Mouse (Mus musculus): ENCODE data around the gene Cbx4. TPM values are rescaled to one million over a fixed set of nuclear protein-coding genes. Genes with fewer than 3 reads are reported as not detected.
A peak's percentile ranks its signal among the peaks of the same experiment; 100 is the strongest.

The Cbx4 gene
- polyA plus RNA-seq, 1 experiment from 2014 or later: 7.7 TPM

DNA sequence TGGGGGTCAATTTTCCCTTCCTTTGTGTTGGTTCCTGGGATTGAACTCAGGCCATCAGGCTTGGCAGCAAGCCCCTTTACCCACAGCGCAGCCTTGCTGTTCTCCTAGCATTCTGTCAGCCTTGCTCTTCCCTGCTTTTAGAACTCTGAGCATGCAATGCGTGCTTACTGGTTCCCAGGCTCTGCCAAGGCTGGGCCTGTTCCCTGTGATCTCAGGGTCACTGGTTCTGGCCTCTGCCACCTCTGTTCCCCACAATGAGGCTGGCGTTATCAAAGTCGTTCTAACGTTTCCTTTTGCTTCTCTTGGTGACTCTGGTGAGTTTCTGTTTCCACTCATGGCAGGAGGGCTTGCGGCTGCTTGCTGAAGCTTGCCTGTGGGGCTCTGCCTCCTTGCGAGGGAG is 31.9 kb upstream of the Cbx4 start:
- H3K4me1 ChIP-seq (ENCODE audit: control insufficient read depth, insufficient read depth, low read length): peaks cover 14% of the 10 kb centered on the region
- no peak overlapping the region for H3K4me3 ChIP-seq (ENCODE audit: low read depth, low read length)
- 57% methylated on average over 7 of the region's 7 CpGs for WGBS (ENCODE audit: insufficient replicate concordance)
- ATAC-seq (replicated peaks; ENCODE audit: insufficient number of reproducible peaks, low FRiP score, low TSS enrichment): no peak
- H3K27me3 ChIP-seq (ENCODE audit: control insufficient read depth, insufficient read depth, low read length): peaks cover 8% of the 10 kb centered on the region
- H3K27ac ChIP-seq (ENCODE audit: low read depth, low read length): no peak overlapping the region
- no peak overlapping the region for H3K9ac ChIP-seq (ENCODE audit: low read depth, low read length)
- H3K4me2 ChIP-seq: no peak overlapping the region
- H3K9me3 ChIP-seq (replicated peaks; ENCODE audit: control insufficient read depth, low read length): no peaks in the 10 kb centered on the region
- H3K36me3 ChIP-seq (ENCODE audit: control insufficient read depth, insufficient read depth, low read length): no peaks in the 10 kb centered on the region

DNA sequence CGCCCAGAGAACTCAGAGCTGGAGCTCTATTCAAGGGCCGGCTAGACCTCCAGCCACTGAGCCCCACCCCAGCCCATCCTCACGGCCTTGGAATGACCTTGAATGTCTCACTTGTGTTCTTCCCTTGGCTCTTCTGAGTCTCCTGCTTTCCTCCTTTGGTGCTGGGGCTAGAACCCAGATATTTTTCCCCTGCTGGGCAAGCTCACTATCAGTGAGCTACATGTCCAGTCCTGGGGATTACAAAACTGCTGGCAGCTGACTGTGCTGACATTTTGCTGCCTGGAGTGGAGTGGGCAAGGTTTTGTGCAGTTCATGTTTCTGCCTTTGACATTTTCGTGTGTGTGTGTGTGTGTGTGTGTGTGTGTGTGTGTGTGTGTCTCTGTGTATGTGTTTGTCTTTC is 31.0 kb upstream of the Cbx4 start:
- H3K4me2 ChIP-seq: no peak overlapping the region
- ATAC-seq (replicated peaks; ENCODE audit: insufficient number of reproducible peaks, low FRiP score, low TSS enrichment): no peak
- no peak overlapping the region for H3K27ac ChIP-seq (ENCODE audit: low read depth, low read length)
- H3K4me1 ChIP-seq (ENCODE audit: control insufficient read depth, insufficient read depth, low read length): peaks cover 14% of the 10 kb centered on the region
- WGBS (ENCODE audit: insufficient replicate concordance): 58% methylated on average over 4 of the region's 4 CpGs
- H3K9me3 ChIP-seq (replicated peaks; ENCODE audit: control insufficient read depth, low read length): no peaks in the 10 kb centered on the region
- no peak overlapping the region for H3K9ac ChIP-seq (ENCODE audit: low read depth, low read length)
- H3K27me3 ChIP-seq (ENCODE audit: control insufficient read depth, insufficient read depth, low read length): peaks cover 5% of the 10 kb centered on the region
- H3K4me3 ChIP-seq (ENCODE audit: low read depth, low read length): no peak overlapping the region
- no peaks in the 10 kb centered on the region for H3K36me3 ChIP-seq (ENCODE audit: control insufficient read depth, insufficient read depth, low read length)

DNA sequence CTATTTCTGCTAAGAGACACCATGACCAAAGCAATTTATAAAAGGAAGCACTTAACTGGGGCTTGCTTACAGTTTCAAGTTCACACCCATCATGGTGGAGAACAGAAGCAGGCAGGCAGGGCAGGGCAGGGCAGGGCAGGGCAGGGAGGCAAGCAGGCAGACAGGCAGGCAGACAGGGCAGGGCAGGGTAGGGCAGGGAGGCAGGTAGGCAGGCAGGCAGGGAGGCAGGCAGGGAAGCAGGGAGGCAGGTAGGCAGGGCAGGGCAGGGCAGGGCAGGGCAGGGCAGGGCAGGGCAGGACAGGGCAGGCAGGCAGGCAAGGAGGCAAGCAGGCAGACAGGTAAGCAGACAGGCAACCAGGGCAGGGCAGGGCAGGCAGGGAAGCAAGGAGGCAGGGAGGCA is 26.7 kb upstream of the Cbx4 start:
- no peak overlapping the region for H3K4me2 ChIP-seq
- no peaks in the 10 kb centered on the region for H3K9me3 ChIP-seq (replicated peaks; ENCODE audit: control insufficient read depth, low read length)
- H3K27ac ChIP-seq (ENCODE audit: low read depth, low read length): no peak overlapping the region
- no peak overlapping the region for H3K4me3 ChIP-seq (ENCODE audit: low read depth, low read length)
- H3K9ac ChIP-seq (ENCODE audit: low read depth, low read length): no peak overlapping the region
- no peak for ATAC-seq (replicated peaks; ENCODE audit: insufficient number of reproducible peaks, low FRiP score, low TSS enrichment)
- peaks cover 2% of the 10 kb centered on the region; the same call in 1 of the 2 replicates for H3K27me3 ChIP-seq (ENCODE audit: control insufficient read depth, insufficient read depth, low read length)
- H3K36me3 ChIP-seq (ENCODE audit: control insufficient read depth, insufficient read depth, low read length): no peaks in the 10 kb centered on the region
- H3K4me1 ChIP-seq (ENCODE audit: control insufficient read depth, insufficient read depth, low read length): peaks cover 3% of the 10 kb centered on the region; the same call in 1 of the 2 replicates

DNA sequence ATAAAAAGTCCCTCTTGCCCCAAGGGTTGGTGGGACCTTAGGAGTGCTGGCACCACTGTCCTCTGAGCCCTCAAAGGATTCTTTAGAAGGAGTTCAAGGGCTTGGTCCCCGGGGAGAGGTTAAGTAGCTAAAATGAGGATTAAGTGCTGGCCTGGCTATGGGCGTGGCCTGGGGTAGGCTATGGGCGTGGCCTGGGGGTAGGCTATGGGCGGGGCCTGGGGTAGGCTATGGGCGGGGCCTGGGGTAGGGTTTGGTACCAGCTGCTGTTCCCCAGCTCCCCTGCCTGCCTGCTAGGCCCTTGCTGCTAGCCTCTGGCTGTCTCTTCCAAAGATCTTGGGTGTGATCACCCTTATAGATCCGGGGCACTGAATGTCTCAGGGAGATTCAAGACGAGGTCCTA is 25.3 kb upstream of the Cbx4 start:
- 7% methylated on average over 7 of the region's 7 CpGs for WGBS (ENCODE audit: insufficient replicate concordance)
- Histone ChIP-seq H3K4me2 (no peak overlapping the region), H3K36me3 (ENCODE audit: control insufficient read depth, insufficient read depth, low read length) (no peaks in the 10 kb centered on the region), H3K4me3 (ENCODE audit: low read depth, low read length) (no peak overlapping the region), H3K27ac (ENCODE audit: low read depth, low read length) (no peak overlapping the region), H3K27me3 (ENCODE audit: control insufficient read depth, insufficient read depth, low read length) (peaks cover 2% of the 10 kb centered on the region; the same call in 1 of the 2 replicates), H3K9me3 (replicated peaks; ENCODE audit: control insufficient read depth, low read length) (no peaks in the 10 kb centered on the region), H3K9ac (ENCODE audit: low read depth, low read length) (no peak overlapping the region), H3K4me1 (ENCODE audit: control insufficient read depth, insufficient read depth, low read length) (peaks cover 2% of the 10 kb centered on the region; the same call in 1 of the 2 replicates)
- no peak for ATAC-seq (replicated peaks; ENCODE audit: insufficient number of reproducible peaks, low FRiP score, low TSS enrichment)

DNA sequence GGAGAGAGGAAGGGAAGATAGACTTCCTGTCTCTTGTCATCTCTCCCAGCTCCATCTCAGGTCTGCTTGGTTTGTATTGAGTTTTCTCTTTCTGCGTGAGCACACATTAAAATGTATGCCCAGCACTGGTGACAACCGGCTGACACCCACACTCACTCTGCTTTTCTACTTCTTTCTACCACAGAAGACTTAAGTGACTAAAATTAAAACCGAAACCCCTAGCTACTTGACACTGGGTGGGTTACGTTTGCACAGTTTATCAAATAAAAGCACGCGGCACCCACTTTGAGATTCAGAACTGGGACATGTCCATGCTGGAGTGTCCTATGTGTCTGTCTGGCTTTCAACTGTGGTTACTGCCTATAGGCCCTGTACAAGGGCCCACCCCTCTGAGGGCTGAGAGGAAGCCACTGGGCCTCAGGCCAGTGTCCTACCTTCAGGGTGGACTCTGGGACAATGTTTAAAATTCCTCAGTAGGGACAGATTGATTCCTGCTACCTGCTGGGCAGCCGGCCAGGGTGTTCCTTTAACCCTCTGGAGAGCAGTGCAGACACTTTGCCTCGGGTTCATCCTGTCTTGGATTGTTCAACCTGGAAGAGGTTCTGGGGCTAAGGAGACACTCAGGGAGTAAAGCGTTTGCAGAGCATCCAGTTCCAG is 23.5 kb upstream of the Cbx4 start:
- Histone ChIP-seq H3K4me3 (ENCODE audit: low read depth, low read length) (no peak overlapping the region), H3K9me3 (replicated peaks; ENCODE audit: control insufficient read depth, low read length) (no peaks in the 10 kb centered on the region), H3K36me3 (ENCODE audit: control insufficient read depth, insufficient read depth, low read length) (no peaks in the 10 kb centered on the region), H3K4me2 (no peak overlapping the region), H3K27me3 (ENCODE audit: control insufficient read depth, insufficient read depth, low read length) (no peaks in the 10 kb centered on the region), H3K9ac (ENCODE audit: low read depth, low read length) (no peak overlapping the region), H3K4me1 (ENCODE audit: control insufficient read depth, insufficient read depth, low read length) (peaks cover 12% of the 10 kb centered on the region), H3K27ac (ENCODE audit: low read depth, low read length) (no peak overlapping the region)
- WGBS (ENCODE audit: insufficient replicate concordance): 73% methylated on average over 9 of the region's 9 CpGs
- no peak for ATAC-seq (replicated peaks; ENCODE audit: insufficient number of reproducible peaks, low FRiP score, low TSS enrichment)

DNA sequence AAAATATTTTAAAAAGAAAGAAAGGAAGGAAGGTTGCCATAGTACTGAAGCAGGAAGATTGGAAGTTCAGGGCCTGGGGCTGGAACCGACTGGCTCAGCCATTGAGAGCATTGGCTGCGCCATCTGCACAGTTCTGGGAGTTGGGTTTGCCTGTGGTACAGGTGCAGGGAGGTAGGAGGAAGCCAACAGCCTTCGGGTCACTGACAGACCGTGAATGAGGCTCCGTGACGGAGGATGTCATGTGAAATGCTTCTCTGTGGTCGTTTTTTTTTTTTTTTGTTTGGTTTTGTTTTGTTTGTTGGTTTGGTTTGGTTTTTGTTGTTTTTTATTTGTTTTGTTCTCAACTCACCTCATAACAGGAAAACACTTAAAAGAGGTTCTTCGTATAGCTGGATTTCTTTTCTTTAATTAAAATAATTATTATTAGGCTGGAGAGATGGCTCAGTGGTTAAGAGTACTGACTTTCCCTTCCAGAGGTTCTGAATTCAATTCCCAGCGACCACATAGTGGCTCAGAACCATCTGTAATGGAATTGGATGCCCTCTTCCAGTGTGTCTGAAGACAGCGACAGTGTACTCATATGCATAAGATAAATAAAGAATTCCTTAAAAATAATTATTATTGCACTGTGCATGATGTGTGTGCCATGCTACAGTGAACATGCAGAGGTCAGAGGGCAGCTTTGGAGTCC is 22.7 kb upstream of the Cbx4 start:
- Histone ChIP-seq H3K4me2 (no peak overlapping the region), H3K27me3 (ENCODE audit: control insufficient read depth, insufficient read depth, low read length) (no peaks in the 10 kb centered on the region)

DNA sequence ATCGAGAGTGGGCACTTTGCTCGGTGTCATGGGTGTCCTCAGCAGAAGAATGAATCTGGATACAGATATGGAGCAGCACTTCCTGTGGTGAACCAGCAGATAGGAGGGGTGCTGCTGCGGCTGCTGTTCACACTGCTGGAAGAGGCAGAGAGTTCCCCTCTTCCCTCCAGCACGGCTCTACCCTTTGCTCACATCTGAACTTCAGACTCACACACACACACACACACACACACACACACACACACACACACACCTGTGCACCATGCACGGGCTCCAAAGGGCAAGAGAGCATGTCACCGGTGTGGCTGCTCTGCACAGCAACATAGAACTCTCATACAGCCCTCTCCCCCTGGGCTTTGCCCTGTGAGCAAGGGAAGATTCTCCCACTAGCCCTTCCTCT is 20.3 kb upstream of the Cbx4 start:
- H3K4me1 ChIP-seq (ENCODE audit: control insufficient read depth, insufficient read depth, low read length): peaks cover 12% of the 10 kb centered on the region
- H3K9me3 ChIP-seq (replicated peaks; ENCODE audit: control insufficient read depth, low read length): no peaks in the 10 kb centered on the region
- H3K36me3 ChIP-seq (ENCODE audit: control insufficient read depth, insufficient read depth, low read length): no peaks in the 10 kb centered on the region
- H3K4me2 ChIP-seq: peak overlapping the region; percentile 51; the same call in 1 of the 2 replicates
- no peaks in the 10 kb centered on the region for H3K27me3 ChIP-seq (ENCODE audit: control insufficient read depth, insufficient read depth, low read length)
- no peak overlapping the region for H3K4me3 ChIP-seq (ENCODE audit: low read depth, low read length)
- H3K9ac ChIP-seq (ENCODE audit: low read depth, low read length): no peak overlapping the region
- WGBS (ENCODE audit: insufficient replicate concordance): 35% methylated on average over 6 of the region's 6 CpGs
- ATAC-seq (replicated peaks; ENCODE audit: insufficient number of reproducible peaks, low FRiP score, low TSS enrichment): peak; percentile 22; the same call in 1 of the 2 replicates
- H3K27ac ChIP-seq (ENCODE audit: low read depth, low read length): no peak overlapping the region

More for the DNA sequence above, 22.7 kb upstream of the Cbx4 start:
- Histone ChIP-seq H3K4me3 (ENCODE audit: low read depth, low read length) (no peak overlapping the region), H3K9me3 (replicated peaks; ENCODE audit: control insufficient read depth, low read length) (no peaks in the 10 kb centered on the region), H3K4me1 (ENCODE audit: control insufficient read depth, insufficient read depth, low read length) (peaks cover 12% of the 10 kb centered on the region), H3K27ac (ENCODE audit: low read depth, low read length) (no peak overlapping the region), H3K9ac (ENCODE audit: low read depth, low read length) (no peak overlapping the region), H3K36me3 (ENCODE audit: control insufficient read depth, insufficient read depth, low read length) (no peaks in the 10 kb centered on the region)
- ATAC-seq (replicated peaks; ENCODE audit: insufficient number of reproducible peaks, low FRiP score, low TSS enrichment): no peak
- WGBS (ENCODE audit: insufficient replicate concordance): 73% methylated on average over 10 of the region's 10 CpGs

DNA sequence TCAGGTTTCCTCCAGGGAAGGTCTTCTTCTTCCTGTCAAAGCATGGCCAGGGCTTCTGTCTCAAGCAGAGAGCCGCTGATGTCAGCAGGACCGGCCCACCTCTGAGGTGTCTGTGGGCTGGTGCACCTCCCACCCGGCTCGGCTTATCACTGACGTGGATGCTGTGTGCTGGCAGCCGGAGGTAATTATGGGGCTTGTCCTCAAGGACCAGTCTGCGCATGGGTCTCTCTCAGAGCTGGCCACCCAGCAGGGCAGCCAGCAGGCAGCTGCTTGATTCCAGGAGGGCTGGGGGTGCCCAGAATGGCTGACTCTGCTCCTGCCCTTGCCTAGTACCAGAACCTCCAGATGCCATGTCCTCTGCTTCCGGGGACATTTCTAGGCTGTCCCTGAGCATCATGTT is 19.7 kb upstream of the Cbx4 start:
- H3K27me3 ChIP-seq (ENCODE audit: control insufficient read depth, insufficient read depth, low read length): no peaks in the 10 kb centered on the region
- no peak overlapping the region; the same call in 1 of the 2 replicates for H3K27ac ChIP-seq (ENCODE audit: low read depth, low read length)
- H3K4me2 ChIP-seq: peak overlapping the region; percentile 51
- no peak overlapping the region for H3K4me3 ChIP-seq (ENCODE audit: low read depth, low read length)
- H3K4me1 ChIP-seq (ENCODE audit: control insufficient read depth, insufficient read depth, low read length): peaks cover 12% of the 10 kb centered on the region
- H3K9me3 ChIP-seq (replicated peaks; ENCODE audit: control insufficient read depth, low read length): no peaks in the 10 kb centered on the region
- no peaks in the 10 kb centered on the region for H3K36me3 ChIP-seq (ENCODE audit: control insufficient read depth, insufficient read depth, low read length)
- peak overlapping the region; percentile 52 for H3K9ac ChIP-seq (ENCODE audit: low read depth, low read length)
- 16% methylated on average over 8 of the region's 8 CpGs for WGBS (ENCODE audit: insufficient replicate concordance)
- ATAC-seq (replicated peaks; ENCODE audit: insufficient number of reproducible peaks, low FRiP score, low TSS enrichment): 0 out of 2 replicates have a peak, but pooled peaks have one; percentile 22
